ENCODE assay signal across 8 mouse cellular contexts in the genomic region with DNA sequence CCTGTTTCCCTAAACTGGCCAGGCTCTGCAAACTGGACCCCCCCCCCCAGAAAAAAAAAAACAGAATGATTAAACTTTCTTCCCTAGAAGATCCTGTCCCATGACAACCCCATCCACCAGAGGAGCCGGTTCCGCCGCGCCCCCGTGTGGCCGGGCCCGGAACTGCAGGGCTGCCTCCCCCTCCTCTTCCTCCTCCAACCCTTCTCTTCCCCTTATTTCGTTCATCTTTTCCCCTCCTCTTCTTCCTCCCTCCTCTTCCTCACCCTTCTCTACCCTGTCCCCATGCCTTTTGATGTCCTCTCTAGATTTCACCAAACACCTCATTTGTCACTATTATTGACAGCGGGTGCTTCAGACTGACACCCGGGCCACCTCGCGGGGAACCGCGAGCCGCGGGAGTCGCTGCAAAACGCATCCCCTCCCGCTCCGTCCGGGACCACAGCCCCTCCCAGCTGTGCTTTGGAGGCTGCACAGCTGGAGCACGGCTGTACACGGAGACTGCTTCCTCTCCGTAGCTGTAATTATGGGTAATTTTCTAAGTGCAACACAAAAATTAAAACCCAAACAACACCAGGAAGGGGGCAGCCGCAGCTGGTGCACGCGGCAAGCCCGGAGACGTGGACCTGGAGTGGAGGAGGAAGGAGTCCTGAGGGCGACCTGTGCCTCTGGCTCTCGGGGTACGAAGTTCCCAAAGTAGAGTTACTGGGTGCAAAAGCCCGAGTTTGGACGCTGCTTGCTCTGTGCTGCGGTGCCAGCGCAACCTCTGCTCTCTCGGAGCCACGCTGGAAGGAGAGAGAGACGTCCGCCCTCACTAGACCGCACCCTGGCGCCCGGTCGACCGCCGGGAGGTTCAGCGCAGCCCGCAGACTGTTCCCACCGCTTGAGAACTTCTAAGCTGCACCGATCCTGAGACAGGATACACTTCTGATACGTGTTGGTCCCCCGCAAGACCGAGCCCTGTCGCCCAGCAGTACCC. TPM values are rescaled to one million over a fixed set of nuclear protein-coding genes. Genes with fewer than 3 reads are reported as not detected.
DNase-seq lines count a peak whose midpoint lies in the region; ATAC-seq and TF ChIP-seq lines count a peak whose summit lies in the region.

No protein-coding gene starts in this region.

- ATAC-seq in common myeloid progenitor, adult 5-6 weeks (replicated peaks; ENCODE audit: low read depth, poor library complexity, severe bottlenecking): peak; percentile 14; the same call in 1 of the 2 replicates
- peak; percentile 1; the same call in 1 of the 2 replicates for ATAC-seq in limb, embryonic 14.5 days (ENCODE audit: low FRiP score, low read depth)
- ATAC-seq in midbrain, embryonic 13.5 days: no peak; the same call in 1 of the 2 replicates
- ATAC-seq in stomach, embryonic 15.5 days (ENCODE audit: insufficient read depth, low FRiP score, low read depth): no peak

- DNase-seq in ovary, postnatal 10 days (ENCODE audit: low spot score): peak; percentile 87
- no peak for DNase-seq in ovary, adult 18-20 months (ENCODE audit: low spot score)
- peak; percentile 88 for DNase-seq in gastrocnemius, postnatal 25 days
- DNase-seq in induced T-regulatory cell, adult 2 months (ENCODE audit: low read depth): peak; percentile 90
- peak; percentile 82 for DNase-seq in limb, embryonic 14.5 days (ENCODE audit: low spot score)

- H3K27me3 ChIP-seq in limb, embryonic 14.5 days (ENCODE audit: control insufficient read depth, insufficient read depth, low read length): no peaks in the 10 kb centered on the region
- H3K27me3 ChIP-seq in midbrain, embryonic 13.5 days: no peaks in the 10 kb centered on the region
- H3K27me3 ChIP-seq in stomach, embryonic 15.5 days (replicated peaks): no peaks in the 10 kb centered on the region

- peaks cover 30% of the 10 kb centered on the region for H3K4me1 ChIP-seq in limb, embryonic 14.5 days (ENCODE audit: control insufficient read depth, insufficient read depth, low read length)
- H3K4me1 ChIP-seq in midbrain, embryonic 13.5 days (replicated peaks): peaks cover 54% of the 10 kb centered on the region
- peaks cover 46% of the 10 kb centered on the region for H3K4me1 ChIP-seq in stomach, embryonic 15.5 days

- H3K36me3 ChIP-seq in limb, embryonic 14.5 days (ENCODE audit: control insufficient read depth, insufficient read depth, low read length): no peaks in the 10 kb centered on the region
- H3K36me3 ChIP-seq in midbrain, embryonic 13.5 days: no peaks in the 10 kb centered on the region
- no peaks in the 10 kb centered on the region for H3K36me3 ChIP-seq in stomach, embryonic 15.5 days

- H3K4me3 ChIP-seq in limb, embryonic 14.5 days (replicated peaks; ENCODE audit: low read length): peak overlapping the region; percentile 82
- H3K4me3 ChIP-seq in midbrain, embryonic 13.5 days (replicated peaks): peak overlapping the region; percentile 44
- peak overlapping the region; percentile 52 for H3K4me3 ChIP-seq in stomach, embryonic 15.5 days (replicated peaks)

- peak overlapping the region; percentile 99 for H3K27ac ChIP-seq in limb, embryonic 14.5 days (replicated peaks; ENCODE audit: low read depth, low read length)
- H3K27ac ChIP-seq in midbrain, embryonic 13.5 days: peak overlapping the region; percentile 90; the same call in 1 of the 2 replicates
- peak overlapping the region; percentile 99 for H3K27ac ChIP-seq in stomach, embryonic 15.5 days

- under 1% methylated on average over 54 of the region's 54 CpGs for WGBS in limb, embryonic 14.5 days
- WGBS in midbrain, embryonic 13.5 days: under 1% methylated on average over 54 of the region's 54 CpGs
- under 1% methylated on average over 54 of the region's 54 CpGs for WGBS in stomach, embryonic 15.5 days

- peak overlapping the region; percentile 74 for H3K9ac ChIP-seq in limb, embryonic 14.5 days (ENCODE audit: low read depth, low read length, severe bottlenecking)
- H3K9ac ChIP-seq in midbrain, embryonic 13.5 days (replicated peaks): peak overlapping the region; percentile 62
- peak overlapping the region; percentile 27; the same call in 1 of the 2 replicates for H3K9ac ChIP-seq in stomach, embryonic 15.5 days

- peak overlapping the region; percentile 99 for H3K4me2 ChIP-seq in limb, embryonic 14.5 days (replicated peaks; ENCODE audit: low read depth, low read length, severe bottlenecking)
- peak overlapping the region; percentile 81 for H3K4me2 ChIP-seq in midbrain, embryonic 13.5 days (replicated peaks)
- H3K4me2 ChIP-seq in stomach, embryonic 15.5 days: peak overlapping the region; percentile 97

- no peaks in the 10 kb centered on the region for H3K9me3 ChIP-seq in limb, embryonic 14.5 days (ENCODE audit: control insufficient read depth, low read length)
- no peaks in the 10 kb centered on the region for H3K9me3 ChIP-seq in midbrain, embryonic 13.5 days
- H3K9me3 ChIP-seq in stomach, embryonic 15.5 days: no peaks in the 10 kb centered on the region

- TF ChIP-seq POLR2A in limb, embryonic 14.5 days (IDR thresholded peaks at IDR 0.05; ENCODE audit: borderline replicate concordance, extremely low read depth, insufficient read depth, insufficient read length): no peak

RNA-seq across cellular contexts. Expression of a gene that starts 2.4 kb away (rescaled TPM):
- 43.8 and 58.4 TPM in 2 replicates for total RNA-seq in common myeloid progenitor, adult 5-6 weeks (2017)
- 10 to 100 TPM; 15.4 to 20.0 TPM for total RNA-seq in gastrocnemius, postnatal 25 days (2021)
- polyA plus RNA-seq in limb, embryonic 14.5 days (2012; rRNA removed): 163 and 236 TPM in 2 replicates
- 151 and 171 TPM in 2 replicates for polyA plus RNA-seq in limb, embryonic 14.5 days (2014; fragmentation: Nextera tagmentation; extraction: Ambion mirVana)
- 123 and 129 TPM in 2 replicates for polyA plus RNA-seq in midbrain, embryonic 13.5 days (2015; fragmentation: Nextera tagmentation; extraction: Ambion mirVana)
- polyA plus RNA-seq in stomach, embryonic 15.5 days (2015; fragmentation: Nextera tagmentation; extraction: Ambion mirVana): 104 and 117 TPM in 2 replicates

RNA-seq across cellular contexts. Expression of a gene that starts 4.9 kb away (rescaled TPM):
- 1.6 and 2.6 TPM in 2 replicates for total RNA-seq in common myeloid progenitor, adult 5-6 weeks (2017)
- total RNA-seq in gastrocnemius, postnatal 25 days (2021): under 1 TPM; 0.54 to 0.56 TPM
- 3.5 and 4.5 TPM in 2 replicates for polyA plus RNA-seq in limb, embryonic 14.5 days (2012; rRNA removed)
- polyA plus RNA-seq in limb, embryonic 14.5 days (2014; fragmentation: Nextera tagmentation; extraction: Ambion mirVana): 2.5 and 3.2 TPM in 2 replicates
- polyA plus RNA-seq in midbrain, embryonic 13.5 days (2015; fragmentation: Nextera tagmentation; extraction: Ambion mirVana): 1.1 and 1.2 TPM in 2 replicates
- 3.7 and 3.9 TPM in 2 replicates for polyA plus RNA-seq in stomach, embryonic 15.5 days (2015; fragmentation: Nextera tagmentation; extraction: Ambion mirVana)

RNA-seq across cellular contexts. Expression of a gene that starts 16.9 kb away (rescaled TPM):
- 35.0 and 43.9 TPM in 2 replicates for total RNA-seq in common myeloid progenitor, adult 5-6 weeks (2017)
- 10 to 100 TPM in 1 of 2 experiments, 1 to 10 TPM in 1; 4.7 to 10.3 TPM for total RNA-seq in gastrocnemius, postnatal 25 days (2021)
- 213 and 279 TPM in 2 replicates for polyA plus RNA-seq in limb, embryonic 14.5 days (2012; rRNA removed)
- polyA plus RNA-seq in limb, embryonic 14.5 days (2014; fragmentation: Nextera tagmentation; extraction: Ambion mirVana): 94.4 and 103 TPM in 2 replicates
- polyA plus RNA-seq in midbrain, embryonic 13.5 days (2015; fragmentation: Nextera tagmentation; extraction: Ambion mirVana): 119 and 133 TPM in 2 replicates
- polyA plus RNA-seq in stomach, embryonic 15.5 days (2015; fragmentation: Nextera tagmentation; extraction: Ambion mirVana): 127 and 133 TPM in 2 replicates

RNA-seq across cellular contexts. Expression of a gene that starts 21.2 kb away (rescaled TPM):
- 0.29 TPM in 1 of 2 replicates, not detected in the other for total RNA-seq in common myeloid progenitor, adult 5-6 weeks (2017)
- total RNA-seq in gastrocnemius, postnatal 25 days (2021): under 1 TPM in 1 of 2 experiments, not detected in 1; 0.33 TPM
- 0.15 and 0.47 TPM in 2 replicates for polyA plus RNA-seq in limb, embryonic 14.5 days (2012; rRNA removed)
- 0.18 TPM in 1 of 2 replicates, not detected in the other for polyA plus RNA-seq in limb, embryonic 14.5 days (2014; fragmentation: Nextera tagmentation; extraction: Ambion mirVana)
- polyA plus RNA-seq in midbrain, embryonic 13.5 days (2015; fragmentation: Nextera tagmentation; extraction: Ambion mirVana): 0.30 TPM in 1 of 2 replicates, not detected in the other
- 0.95 and 1.4 TPM in 2 replicates for polyA plus RNA-seq in stomach, embryonic 15.5 days (2015; fragmentation: Nextera tagmentation; extraction: Ambion mirVana)

RNA-seq across cellular contexts. Expression of a gene that starts 49.1 kb away (rescaled TPM):
- total RNA-seq in common myeloid progenitor, adult 5-6 weeks (2017): 3.2 and 3.6 TPM in 2 replicates
- 10 to 100 TPM; 18.6 to 22.6 TPM for total RNA-seq in gastrocnemius, postnatal 25 days (2021)
- polyA plus RNA-seq in limb, embryonic 14.5 days (2012; rRNA removed): 47.6 and 59.8 TPM in 2 replicates
- 64.1 and 68.7 TPM in 2 replicates for polyA plus RNA-seq in limb, embryonic 14.5 days (2014; fragmentation: Nextera tagmentation; extraction: Ambion mirVana)
- polyA plus RNA-seq in midbrain, embryonic 13.5 days (2015; fragmentation: Nextera tagmentation; extraction: Ambion mirVana): 87.5 and 99.4 TPM in 2 replicates
- polyA plus RNA-seq in stomach, embryonic 15.5 days (2015; fragmentation: Nextera tagmentation; extraction: Ambion mirVana): 49.9 and 57.9 TPM in 2 replicates

Comparison
In these comparisons a context has a peak if more than half of its experiments do, and no peak if none do; other contexts are left out.
1. ATAC-seq: peak in common myeloid progenitor, adult 5-6 weeks (single experiment) and limb, embryonic 14.5 days (single experiment); none in midbrain, embryonic 13.5 days (single experiment) and stomach, embryonic 15.5 days (single experiment).
2. Peak in every context shown above with its lines, with median percentiles within 50 percentile points of each other: H3K27ac ChIP-seq, H3K4me2 ChIP-seq, H3K4me3 ChIP-seq and H3K9ac ChIP-seq.